Mouse (Mus musculus) brain, embryonic 14.5 days (tissue): ENCODE measurements around the gene Hist1h2ag.

Experiments used
- CTCF ChIP-seq: fragments of 200-500 bp; IDR thresholded peaks from 2 replicates; pipeline ENCODE4 v1.5.1; 2012; ENCODE audit warnings: inconsistent platforms, mild to moderate bottlenecking, moderate library complexity, borderline replicate concordance; ENCODE audit not compliant: insufficient read depth, insufficient read length; ENCODE audit errors: extremely low read depth
- POLR2A ChIP-seq: fragments of 200-500 bp; IDR thresholded peaks from 2 replicates; pipeline ENCODE4 v1.6.1; 2012; ENCODE audit warnings: mild to moderate bottlenecking, inconsistent platforms, borderline replicate concordance; ENCODE audit not compliant: poor library complexity, insufficient read depth, insufficient read length, severe bottlenecking; ENCODE audit errors: extremely low read depth

GRCm38 (mm10) chr13:22001346-22001745 is 41.4 kb downstream of the Hist1h2ag start:
- TF ChIP-seq CTCF: no peak
- no peak for TF ChIP-seq POLR2A
